Mouse (Mus musculus) forebrain, embryonic 12.5 days (tissue): ENCODE measurements around the gene Apoh. TPM values are rescaled to one million over a fixed set of nuclear protein-coding genes. Genes with fewer than 3 reads are reported as not detected.

Source experiments
- ATAC-seq: fragments of 200-750 bp; cut with Nextera tagmentation; 2 replicates; pipeline ENCODE4 v1.8.0; 2017; ENCODE audit warnings: moderate TSS enrichment; ENCODE audit not compliant: low FRiP score
- H3K27ac ChIP-seq: fragments of 300-500 bp; sonication (generic); 2 replicates; pipeline ENCODE4 v1.5.1; 2016; ENCODE audit warnings: mild to moderate bottlenecking
- H3K27me3 ChIP-seq: fragments of 300-500 bp; sonication (generic); 2 replicates; pipeline ENCODE4 v1.6.1; 2016; ENCODE audit warnings: mild to moderate bottlenecking
- H3K36me3 ChIP-seq: fragments of 300-500 bp; sonication (generic); replicated peaks from 2 replicates; pipeline ENCODE4 v1.6.1; 2016; ENCODE audit warnings: mild to moderate bottlenecking
- H3K4me1 ChIP-seq: fragments of 300-500 bp; sonication (generic); 2 replicates; pipeline ENCODE4 v1.6.1; 2016
- H3K4me2 ChIP-seq: fragments of 300-500 bp; sonication (generic); 2 replicates; pipeline ENCODE4 v1.6.1; 2016; ENCODE audit warnings: mild to moderate bottlenecking, moderate library complexity
- H3K4me3 ChIP-seq: fragments of 300-500 bp; sonication (generic); replicated peaks from 2 replicates; pipeline ENCODE4 v1.5.1; 2016; ENCODE audit warnings: mild to moderate bottlenecking
- H3K9ac ChIP-seq: fragments of 300-500 bp; sonication (generic); 2 replicates; pipeline ENCODE4 v1.6.1; 2016; ENCODE audit warnings: mild to moderate bottlenecking
- H3K9me3 ChIP-seq: fragments of 300-500 bp; sonication (generic); 2 replicates; pipeline ENCODE4 v1.6.1; 2016
- WGBS: fragments of 180-500 bp; shearing (Covaris S2); methylation state at CpG from one replicate; pipeline ENCODE4 v1.1.7; 2016; 5-methylcytosine and 5-hydroxymethylcytosine counted together
- polyA plus RNA-seq: library from polyadenylated mRNA; unstranded; fragments of >200 nt; fragmentation: Nextera tagmentation; extraction: Ambion mirVana; gene quantifications from 2 replicates; pipeline ENCODE4 v1.2.1, GENCODE M21; 2016

Gene Apoh
- polyA plus RNA-seq, 1 experiment from 2014 or later: not detected

GRCm38 (mm10) chr11:108335536-108335935, 7.6 kb upstream of the Apoh start:
- Histone ChIP-seq H3K4me1 (peaks cover 11% of the 10 kb centered on the region), H3K27ac (no peak overlapping the region), H3K4me3 (no peak overlapping the region), H3K4me2 (no peak overlapping the region), H3K36me3 (no peaks in the 10 kb centered on the region), H3K9ac (no peak overlapping the region), H3K27me3 (peaks cover 3% of the 10 kb centered on the region), H3K9me3 (no peaks in the 10 kb centered on the region)
- WGBS: 91% methylated on average over 4 of the region's 4 CpGs
- ATAC-seq: no peak

- Histone ChIP-seq H3K4me1 (peaks cover 11% of the 10 kb centered on the region), H3K4me3 (no peak overlapping the region), H3K36me3 (no peaks in the 10 kb centered on the region), H3K9ac (no peak overlapping the region), H3K9me3 (no peaks in the 10 kb centered on the region), H3K27ac (no peak overlapping the region), H3K4me2 (no peak overlapping the region), H3K27me3 (peaks cover 3% of the 10 kb centered on the region)
- WGBS: 57% methylated on average over 5 of the region's 5 CpGs
- ATAC-seq: no peak
Measured at GRCm38 (mm10) chr11:108336445-108336844, 6.7 kb upstream of the Apoh start.

GRCm38 (mm10) chr11:108340293-108340692, 2.9 kb upstream of the Apoh start:
- peaks cover 24% of the 10 kb centered on the region for H3K27me3 ChIP-seq
- H3K4me1 ChIP-seq: peaks cover 18% of the 10 kb centered on the region
- H3K4me3 ChIP-seq: no peak overlapping the region
- ATAC-seq: no peak
- WGBS: 84% methylated on average over 4 of the region's 4 CpGs
- no peak overlapping the region for H3K27ac ChIP-seq
- H3K9me3 ChIP-seq: no peaks in the 10 kb centered on the region
- no peaks in the 10 kb centered on the region for H3K36me3 ChIP-seq
- H3K9ac ChIP-seq: no peak overlapping the region
- no peak overlapping the region for H3K4me2 ChIP-seq

- Histone ChIP-seq H3K36me3 (no peaks in the 10 kb centered on the region), H3K4me3 (0 out of 2 replicates have a peak overlapping the region, but pooled peaks have one; percentile 4), H3K27ac (no peak overlapping the region), H3K9ac (no peak overlapping the region), H3K4me1 (peaks cover 18% of the 10 kb centered on the region), H3K27me3 (peaks cover 28% of the 10 kb centered on the region), H3K4me2 (peak overlapping the region; percentile 100), H3K9me3 (no peaks in the 10 kb centered on the region)
- no peak for ATAC-seq
- 42% methylated on average over 8 of the region's 8 CpGs for WGBS
Measured at GRCm38 (mm10) chr11:108341783-108342182, 1.4 kb upstream of the Apoh start.

- WGBS: under 1% methylated on average over 62 of the region's 63 CpGs
- Histone ChIP-seq H3K4me1 (peaks cover 18% of the 10 kb centered on the region), H3K4me3 (peak within 1 kb of the TSS; percentile 74), H3K9me3 (no peaks in the 10 kb centered on the region), H3K27ac (peak within 1 kb of the TSS; percentile 81), H3K4me2 (peak within 1 kb of the TSS; percentile 100), H3K9ac (peak within 1 kb of the TSS; percentile 80), H3K27me3 (peaks cover 28% of the 10 kb centered on the region), H3K36me3 (no peaks in the 10 kb centered on the region)
- peak; percentile 96 for ATAC-seq
Measured at GRCm38 (mm10) chr11:108343789-108344462, 772 bp downstream of the Apoh start, which contains the start of gene Prkca. TSS of gene Prkca (minus strand) at chr11:108343928.

GRCm38 (mm10) chr11:108344759-108345158, 1.6 kb downstream of the Apoh start:
- Histone ChIP-seq H3K9me3 (no peaks in the 10 kb centered on the region), H3K27me3 (peaks cover 27% of the 10 kb centered on the region)

GRCm38 (mm10) chr11:108345321-108345720, 2.2 kb downstream of the Apoh start:
- H3K9me3 ChIP-seq: no peaks in the 10 kb centered on the region
- no peak overlapping the region for H3K4me3 ChIP-seq
- 93% methylated on average over 2 of the region's 2 CpGs for WGBS
- peaks cover 18% of the 10 kb centered on the region for H3K4me1 ChIP-seq
- no peak for ATAC-seq
- H3K4me2 ChIP-seq: no peak overlapping the region
- H3K27ac ChIP-seq: no peak overlapping the region
- peaks cover 25% of the 10 kb centered on the region for H3K27me3 ChIP-seq
- no peak overlapping the region for H3K9ac ChIP-seq
- no peaks in the 10 kb centered on the region for H3K36me3 ChIP-seq

More at GRCm38 (mm10) chr11:108344759-108345158, 1.6 kb downstream of the Apoh start:
- H3K4me3 ChIP-seq: peak overlapping the region; percentile 74
- WGBS: 46% methylated on average over 8 of the region's 8 CpGs
- no peak overlapping the region for H3K27ac ChIP-seq
- ATAC-seq: no peak
- H3K4me2 ChIP-seq: peak overlapping the region; percentile 100
- 0 out of 2 replicates have a peak overlapping the region, but pooled peaks have one; percentile 80 for H3K9ac ChIP-seq
- H3K4me1 ChIP-seq: peaks cover 18% of the 10 kb centered on the region
- no peaks in the 10 kb centered on the region for H3K36me3 ChIP-seq

- no peak for ATAC-seq
- Histone ChIP-seq H3K36me3 (no peaks in the 10 kb centered on the region), H3K27ac (no peak overlapping the region), H3K9me3 (no peaks in the 10 kb centered on the region), H3K27me3 (no peaks in the 10 kb centered on the region), H3K4me1 (no peaks in the 10 kb centered on the region; the same call in 1 of the 2 replicates), H3K4me3 (no peak overlapping the region), H3K4me2 (no peak overlapping the region), H3K9ac (no peak overlapping the region)
- 89% methylated on average over 4 of the region's 4 CpGs for WGBS
Measured at GRCm38 (mm10) chr11:108350799-108351198, 7.6 kb downstream of the Apoh start.

- H3K4me1 ChIP-seq: no peaks in the 10 kb centered on the region
- H3K9ac ChIP-seq: no peak overlapping the region
- H3K4me2 ChIP-seq: no peak overlapping the region
- H3K36me3 ChIP-seq: no peaks in the 10 kb centered on the region
- H3K27ac ChIP-seq: no peak overlapping the region
- WGBS: 94% methylated on average over 10 of the region's 10 CpGs
- no peaks in the 10 kb centered on the region for H3K9me3 ChIP-seq
- no peak for ATAC-seq
- no peak overlapping the region for H3K4me3 ChIP-seq
- H3K27me3 ChIP-seq: no peaks in the 10 kb centered on the region
Measured at GRCm38 (mm10) chr11:108352842-108353388, 9.8 kb downstream of the Apoh start.

- Histone ChIP-seq H3K27ac (no peak overlapping the region), H3K36me3 (no peaks in the 10 kb centered on the region), H3K4me3 (no peak overlapping the region), H3K4me2 (no peak overlapping the region), H3K4me1 (no peaks in the 10 kb centered on the region), H3K9ac (no peak overlapping the region), H3K27me3 (no peaks in the 10 kb centered on the region), H3K9me3 (no peaks in the 10 kb centered on the region)
- 78% methylated on average over 4 of the region's 4 CpGs for WGBS
- ATAC-seq: no peak
Measured at GRCm38 (mm10) chr11:108356020-108356419, 12.9 kb downstream of the Apoh start.

- 84% methylated on average over 6 of the region's 6 CpGs for WGBS
- no peak overlapping the region for H3K4me3 ChIP-seq
- H3K36me3 ChIP-seq: no peaks in the 10 kb centered on the region
- H3K27me3 ChIP-seq: no peaks in the 10 kb centered on the region
- H3K27ac ChIP-seq: no peak overlapping the region
- H3K4me1 ChIP-seq: no peaks in the 10 kb centered on the region
- H3K4me2 ChIP-seq: no peak overlapping the region
- ATAC-seq: no peak
- no peaks in the 10 kb centered on the region for H3K9me3 ChIP-seq
- H3K9ac ChIP-seq: no peak overlapping the region
Measured at GRCm38 (mm10) chr11:108358911-108359310, 15.8 kb downstream of the Apoh start.

- no peaks in the 10 kb centered on the region for H3K4me1 ChIP-seq
- ATAC-seq: no peak
- no peaks in the 10 kb centered on the region for H3K27me3 ChIP-seq
- no peak overlapping the region for H3K4me2 ChIP-seq
- no peak overlapping the region for H3K9ac ChIP-seq
- H3K36me3 ChIP-seq: no peaks in the 10 kb centered on the region
- no peaks in the 10 kb centered on the region for H3K9me3 ChIP-seq
- no peak overlapping the region for H3K27ac ChIP-seq
- no peak overlapping the region for H3K4me3 ChIP-seq
- WGBS: 87% methylated on average over 4 of the region's 4 CpGs
Measured at GRCm38 (mm10) chr11:108360983-108361382, 17.8 kb downstream of the Apoh start.

- H3K9me3 ChIP-seq: no peaks in the 10 kb centered on the region
- no peaks in the 10 kb centered on the region for H3K36me3 ChIP-seq
- no peaks in the 10 kb centered on the region for H3K4me1 ChIP-seq
- no peak overlapping the region for H3K4me3 ChIP-seq
- no peak overlapping the region for H3K9ac ChIP-seq
- no peak for ATAC-seq
- 89% methylated on average over 5 of the region's 5 CpGs for WGBS
- H3K4me2 ChIP-seq: no peak overlapping the region
- H3K27me3 ChIP-seq: no peaks in the 10 kb centered on the region
- no peak overlapping the region for H3K27ac ChIP-seq
Measured at GRCm38 (mm10) chr11:108362965-108363364, 19.8 kb downstream of the Apoh start.
